Mouse (Mus musculus): ENCODE data around the gene Asic4.

Gene Asic4

GRCm38 (mm10) chr1:75463652-75464204 is 13.5 kb downstream of the Asic4 start:
- DNase-seq (ENCODE audit: low read depth), result no peak

- DNase-seq (ENCODE audit: low read depth), result no peak
Measured at GRCm38 (mm10) chr1:75467215-75467927, 17.1 kb downstream of the Asic4 start.

GRCm38 (mm10) chr1:75469287-75469825 is 19.1 kb downstream of the Asic4 start:
- DNase-seq (ENCODE audit: low read depth), result no peak

- no peak for DNase-seq (ENCODE audit: low read depth)
Measured at GRCm38 (mm10) chr1:75476441-75476840, 26.2 kb downstream of the Asic4 start.

- peak; percentile 37 for DNase-seq (ENCODE audit: low read depth)
Measured at GRCm38 (mm10) chr1:75477264-75477965, 27.2 kb downstream of the Asic4 start.

GRCm38 (mm10) chr1:75477966-75478290 is 27.7 kb downstream of the Asic4 start:
- no peak for DNase-seq (ENCODE audit: low read depth)

GRCm38 (mm10) chr1:75478497-75478896 is 28.3 kb downstream of the Asic4 start:
- DNase-seq (ENCODE audit: low read depth), result no peak

- peak; percentile 84 for DNase-seq (ENCODE audit: low read depth)
Measured at GRCm38 (mm10) chr1:75478916-75479634, 28.8 kb downstream of the Asic4 start, which contains the start of the genes Chpf and Tmem198. TSS of gene Chpf (minus strand) at chr1:75479307. TSS of gene Tmem198 (plus strand) at chr1:75479532.

- no peak for DNase-seq (ENCODE audit: low read depth)
Measured at GRCm38 (mm10) chr1:75479635-75479989, 29.4 kb downstream of the Asic4 start.

GRCm38 (mm10) chr1:75480036-75480435 is 29.8 kb downstream of the Asic4 start:
- DNase-seq (ENCODE audit: low read depth), result no peak

GRCm38 (mm10) chr1:75480735-75481134 is 30.5 kb downstream of the Asic4 start:
- DNase-seq (ENCODE audit: low read depth), result no peak

GRCm38 (mm10) chr1:75486561-75486960 is 36.3 kb downstream of the Asic4 start:
- no peak for DNase-seq (ENCODE audit: low read depth)

GRCm38 (mm10) chr1:75487040-75487404 is 36.8 kb downstream of the Asic4 start:
- DNase-seq (ENCODE audit: low read depth), result no peak

GRCm38 (mm10) chr1:75487405-75488161 is 37.3 kb downstream of the Asic4 start:
- no peak for DNase-seq (ENCODE audit: low read depth)

- DNase-seq (ENCODE audit: low read depth), result no peak
Measured at GRCm38 (mm10) chr1:75490785-75491551, 40.7 kb downstream of the Asic4 start.

- DNase-seq (ENCODE audit: low read depth), result no peak
Measured at GRCm38 (mm10) chr1:75492579-75493170, 42.4 kb downstream of the Asic4 start.

- no peak for DNase-seq (ENCODE audit: low read depth)
Measured at GRCm38 (mm10) chr1:75494878-75495548, 44.8 kb downstream of the Asic4 start.

- DNase-seq (ENCODE audit: low read depth), result no peak
Measured at GRCm38 (mm10) chr1:75498897-75499296, 48.7 kb downstream of the Asic4 start.

- no peak for DNase-seq (ENCODE audit: low read depth)
Measured at GRCm38 (mm10) chr1:75499441-75499840, 49.2 kb downstream of the Asic4 start.

- DNase-seq (ENCODE audit: low read depth), result no peak
Measured at GRCm38 (mm10) chr1:75501905-75502304, 51.7 kb downstream of the Asic4 start.

Measured in fibroblast of lung, adult 2 months (primary cell).